Comparison of ENCODE assay signal across 8 mouse cellular contexts in genomic region chr11:87126281-87126823, GRCm38 (mm10). TPM values are rescaled to one million over a fixed set of nuclear protein-coding genes. Genes with fewer than 3 reads are reported as not detected.
A peak's percentile ranks its signal among the peaks of the same experiment; 100 is the strongest.
DNase-seq lines count a peak whose midpoint lies in the region; ATAC-seq and TF ChIP-seq lines count a peak whose summit lies in the region.

No protein-coding gene starts in this region.

- no peaks in the 10 kb centered on the region for H3K9me3 ChIP-seq in heart, embryonic 12.5 days (replicated peaks)
- H3K9me3 ChIP-seq in G1E (replicated peaks): no peaks in the 10 kb centered on the region
- no peaks in the 10 kb centered on the region for H3K9me3 ChIP-seq in heart, embryonic 15.5 days (replicated peaks)
- no peaks in the 10 kb centered on the region for H3K9me3 ChIP-seq in midbrain, embryonic 10.5 days (replicated peaks)

- DNase-seq in heart, postnatal 4 days: no peak
- no peak for DNase-seq in G1E (ENCODE audit: low spot score)
- DNase-seq in midbrain, embryonic 10.5 days (ENCODE audit: low spot score): no peak
- DNase-seq in urinary bladder, postnatal 36 days (ENCODE audit: low spot score in 2 of 2): no peak
- no peak for DNase-seq in layer of hippocampus, postnatal 25 days (ENCODE audit: extremely low spot score in 1 of 2, low spot score in 1 of 2)

- 2% methylated on average over 12 of the region's 12 CpGs for WGBS in heart, embryonic 12.5 days
- WGBS in heart, embryonic 15.5 days: 1% methylated on average over 12 of the region's 12 CpGs
- 2% methylated on average over 12 of the region's 12 CpGs for WGBS in midbrain, embryonic 10.5 days

- TF ChIP-seq CTCF in G1E (IDR thresholded peaks at IDR 0.05; ENCODE audit: low read depth, low read length): no peak

- peaks cover 11% of the 10 kb centered on the region for H3K4me1 ChIP-seq in heart, embryonic 12.5 days (replicated peaks)
- peaks cover 25% of the 10 kb centered on the region for H3K4me1 ChIP-seq in G1E (ENCODE audit: insufficient read depth, low read depth, low read length)
- H3K4me1 ChIP-seq in heart, embryonic 15.5 days (replicated peaks): peaks cover 12% of the 10 kb centered on the region
- H3K4me1 ChIP-seq in midbrain, embryonic 10.5 days: peaks cover 26% of the 10 kb centered on the region

- H3K27ac ChIP-seq in heart, embryonic 12.5 days (ENCODE audit: poor library complexity, severe bottlenecking): peak overlapping the region; percentile 81
- H3K27ac ChIP-seq in heart, embryonic 15.5 days: peak overlapping the region; percentile 91
- peak overlapping the region; percentile 95 for H3K27ac ChIP-seq in midbrain, embryonic 10.5 days (replicated peaks)

- H3K36me3 ChIP-seq in heart, embryonic 12.5 days: peaks cover 29% of the 10 kb centered on the region
- H3K36me3 ChIP-seq in G1E (replicated peaks): peaks cover 53% of the 10 kb centered on the region
- peaks cover 27% of the 10 kb centered on the region for H3K36me3 ChIP-seq in heart, embryonic 15.5 days
- H3K36me3 ChIP-seq in midbrain, embryonic 10.5 days: peaks cover 60% of the 10 kb centered on the region

- no peaks in the 10 kb centered on the region for H3K27me3 ChIP-seq in heart, embryonic 12.5 days (replicated peaks)
- H3K27me3 ChIP-seq in G1E (ENCODE audit: insufficient read depth, low read length): no peaks in the 10 kb centered on the region
- no peaks in the 10 kb centered on the region for H3K27me3 ChIP-seq in heart, embryonic 15.5 days
- H3K27me3 ChIP-seq in midbrain, embryonic 10.5 days (ENCODE audit: low read depth, poor library complexity, severe bottlenecking): no peaks in the 10 kb centered on the region

- peak overlapping the region; percentile 87 for H3K4me3 ChIP-seq in heart, embryonic 12.5 days
- peak overlapping the region; percentile 97 for H3K4me3 ChIP-seq in G1E (ENCODE audit: low read depth, low read length)
- H3K4me3 ChIP-seq in heart, embryonic 15.5 days: peak overlapping the region; percentile 87
- peak overlapping the region; percentile 92 for H3K4me3 ChIP-seq in midbrain, embryonic 10.5 days

- ATAC-seq in heart, embryonic 12.5 days (ENCODE audit: insufficient number of reproducible peaks, low FRiP score): no peak
- no peak for ATAC-seq in G1E (ENCODE audit: extremely low read depth, insufficient number of reproducible peaks, low FRiP score, poor library complexity, severe bottlenecking)
- no peak for ATAC-seq in heart, embryonic 15.5 days (replicated peaks; ENCODE audit: insufficient number of reproducible peaks, insufficient read depth, low FRiP score, low read depth)
- no peak for ATAC-seq in granulocyte monocyte progenitor cell, adult 5-6 weeks (replicated peaks; ENCODE audit: poor library complexity, severe bottlenecking)

- H3K9ac ChIP-seq in heart, embryonic 12.5 days: peak overlapping the region; percentile 85
- peak overlapping the region; percentile 42 for H3K9ac ChIP-seq in heart, embryonic 15.5 days

- H3K4me2 ChIP-seq in heart, embryonic 12.5 days: peak overlapping the region; percentile 76
- H3K4me2 ChIP-seq in heart, embryonic 15.5 days: peak overlapping the region; percentile 88

RNA-seq across cellular contexts. Expression of gene Trim37, which starts 0.5 kb away (rescaled TPM):
- 24.5 and 28.2 TPM in 2 replicates for polyA plus RNA-seq in heart, embryonic 12.5 days (2016; fragmentation: Nextera tagmentation; extraction: Ambion mirVana)
- 10 to 100 TPM; 16.7 to 18.9 TPM for total RNA-seq in heart, postnatal 4 days (2021)
- total RNA-seq in G1E (2014; fragmentation: Nextera tagmentation) (34.0 and 41.2 TPM in 2 replicates), G1E (2017) (50.8 and 54.7 TPM in 2 replicates)
- 14.5 and 19.7 TPM in 2 replicates for polyA plus RNA-seq in G1E (2012)
- 16.4 and 19.8 TPM in 2 replicates for polyA plus RNA-seq in heart, embryonic 15.5 days (2015; fragmentation: Nextera tagmentation; extraction: Ambion mirVana)
- polyA plus RNA-seq in midbrain, embryonic 10.5 days (2016; fragmentation: Nextera tagmentation; extraction: Ambion mirVana): 74.4 and 81.1 TPM in 2 replicates
- 100 to 1,000 TPM; 189 to 204 TPM for total RNA-seq in layer of hippocampus, postnatal 25 days (2021)
- 29.4 and 33.6 TPM in 2 replicates for total RNA-seq in granulocyte monocyte progenitor cell, adult 5-6 weeks (2014; fragmentation: Nextera tagmentation)
- total RNA-seq in granulocyte monocyte progenitor cell, adult 5-6 weeks (2017): 53.0 and 67.6 TPM in 2 replicates

RNA-seq across cellular contexts. Expression of gene Ska2, which starts 17.3 kb away (rescaled TPM):
- 75.0 and 81.4 TPM in 2 replicates for polyA plus RNA-seq in heart, embryonic 12.5 days (2016; fragmentation: Nextera tagmentation; extraction: Ambion mirVana)
- 10 to 100 TPM; 40.2 to 42.6 TPM for total RNA-seq in heart, postnatal 4 days (2021)
- 35.5 and 63.7 TPM in 2 replicates for total RNA-seq in G1E (2014; fragmentation: Nextera tagmentation)
- 50.0 and 56.5 TPM in 2 replicates for total RNA-seq in G1E (2017)
- polyA plus RNA-seq in G1E (2012): 0.72 and 1.1 TPM in 2 replicates
- 46.9 and 50.2 TPM in 2 replicates for polyA plus RNA-seq in heart, embryonic 15.5 days (2015; fragmentation: Nextera tagmentation; extraction: Ambion mirVana)
- polyA plus RNA-seq in midbrain, embryonic 10.5 days (2016; fragmentation: Nextera tagmentation; extraction: Ambion mirVana): 103 and 111 TPM in 2 replicates
- total RNA-seq in layer of hippocampus, postnatal 25 days (2021): 10 to 100 TPM; 15.4 to 16.2 TPM
- 17.6 and 18.8 TPM in 2 replicates for total RNA-seq in granulocyte monocyte progenitor cell, adult 5-6 weeks (2014; fragmentation: Nextera tagmentation)
- 42.4 and 49.0 TPM in 2 replicates for total RNA-seq in granulocyte monocyte progenitor cell, adult 5-6 weeks (2017)

RNA-seq across cellular contexts. Expression of gene Prr11, which starts 17.8 kb away (rescaled TPM):
- 8.2 and 9.1 TPM in 2 replicates for polyA plus RNA-seq in heart, embryonic 12.5 days (2016; fragmentation: Nextera tagmentation; extraction: Ambion mirVana)
- 10 to 100 TPM; 10.0 TPM for total RNA-seq in heart, postnatal 4 days (2021)
- total RNA-seq in G1E (2014; fragmentation: Nextera tagmentation) (67.3 and 75.6 TPM in 2 replicates), G1E (2017) (7.6 and 9.1 TPM in 2 replicates)
- polyA plus RNA-seq in G1E (2012): 1.0 and 1.2 TPM in 2 replicates
- polyA plus RNA-seq in heart, embryonic 15.5 days (2015; fragmentation: Nextera tagmentation; extraction: Ambion mirVana): 5.0 and 6.8 TPM in 2 replicates
- 15.6 and 17.1 TPM in 2 replicates for polyA plus RNA-seq in midbrain, embryonic 10.5 days (2016; fragmentation: Nextera tagmentation; extraction: Ambion mirVana)
- total RNA-seq in layer of hippocampus, postnatal 25 days (2021): under 1 TPM; 0.31 to 0.57 TPM
- total RNA-seq in granulocyte monocyte progenitor cell, adult 5-6 weeks (2014; fragmentation: Nextera tagmentation): 8.6 and 15.1 TPM in 2 replicates
- total RNA-seq in granulocyte monocyte progenitor cell, adult 5-6 weeks (2017): 9.6 and 12.6 TPM in 2 replicates

RNA-seq across cellular contexts. Expression of gene Smg8, which starts 39.8 kb away (rescaled TPM):
- polyA plus RNA-seq in heart, embryonic 12.5 days (2016; fragmentation: Nextera tagmentation; extraction: Ambion mirVana): 16.6 and 17.7 TPM in 2 replicates
- 10 to 100 TPM; 11.2 to 11.3 TPM for total RNA-seq in heart, postnatal 4 days (2021)
- total RNA-seq in G1E (2014; fragmentation: Nextera tagmentation): 19.3 and 21.8 TPM in 2 replicates
- 20.2 and 20.5 TPM in 2 replicates for total RNA-seq in G1E (2017)
- 3.5 and 5.7 TPM in 2 replicates for polyA plus RNA-seq in G1E (2012)
- 11.0 and 13.4 TPM in 2 replicates for polyA plus RNA-seq in heart, embryonic 15.5 days (2015; fragmentation: Nextera tagmentation; extraction: Ambion mirVana)
- polyA plus RNA-seq in midbrain, embryonic 10.5 days (2016; fragmentation: Nextera tagmentation; extraction: Ambion mirVana): 26.2 and 26.9 TPM in 2 replicates
- total RNA-seq in layer of hippocampus, postnatal 25 days (2021): 10 to 100 TPM; 16.4 to 16.8 TPM
- total RNA-seq in granulocyte monocyte progenitor cell, adult 5-6 weeks (2014; fragmentation: Nextera tagmentation): 17.5 and 19.5 TPM in 2 replicates
- total RNA-seq in granulocyte monocyte progenitor cell, adult 5-6 weeks (2017): 22.3 and 34.6 TPM in 2 replicates

RNA-seq across cellular contexts. Expression of gene Gdpd1, which starts 52.5 kb away (rescaled TPM):
- 26.9 and 29.1 TPM in 2 replicates for polyA plus RNA-seq in heart, embryonic 12.5 days (2016; fragmentation: Nextera tagmentation; extraction: Ambion mirVana)
- total RNA-seq in heart, postnatal 4 days (2021): 10 to 100 TPM; 11.5 to 13.6 TPM
- 1.5 and 4.1 TPM in 2 replicates for total RNA-seq in G1E (2014; fragmentation: Nextera tagmentation)
- total RNA-seq in G1E (2017): 0.52 and 0.87 TPM in 2 replicates
- 0.05 and 0.08 TPM in 2 replicates for polyA plus RNA-seq in G1E (2012)
- polyA plus RNA-seq in heart, embryonic 15.5 days (2015; fragmentation: Nextera tagmentation; extraction: Ambion mirVana): 25.8 and 26.8 TPM in 2 replicates
- polyA plus RNA-seq in midbrain, embryonic 10.5 days (2016; fragmentation: Nextera tagmentation; extraction: Ambion mirVana): 50.7 and 77.7 TPM in 2 replicates
- 10 to 100 TPM; 46.3 to 48.7 TPM for total RNA-seq in layer of hippocampus, postnatal 25 days (2021)
- 0.11 and 1.1 TPM in 2 replicates for total RNA-seq in granulocyte monocyte progenitor cell, adult 5-6 weeks (2014; fragmentation: Nextera tagmentation)
- 0.57 TPM in 1 of 2 replicates, not detected in the other for total RNA-seq in granulocyte monocyte progenitor cell, adult 5-6 weeks (2017)

Comparison
In these comparisons a context has a peak if more than half of its experiments do, and no peak if none do; other contexts are left out.
1. RNA of gene Prr11, which starts 17.8 kb away (total RNA-seq): 7.6 to 75.6 TPM in G1E, 8.6 to 15.1 TPM in granulocyte monocyte progenitor cell, adult 5-6 weeks and 10.0 TPM in heart, postnatal 4 days; 0.31 to 0.57 TPM in layer of hippocampus, postnatal 25 days; every median in the first group is over 4 times any median in the second.
2. Peak in every context shown above with its lines, with median percentiles within 50 percentile points of each other: H3K27ac ChIP-seq and H3K4me3 ChIP-seq.